Mouse (Mus musculus): ENCODE results near the gene Hdac9.

Gene Hdac9

GRCm38 (mm10) chr12:34200030-34200446, 716.9 kb downstream of the Hdac9 start:
- no peak for DNase-seq

- DNase-seq = no peak
Observed at GRCm38 (mm10) chr12:34195155-34195828, 721.6 kb downstream of the Hdac9 start.

GRCm38 (mm10) chr12:34194116-34194515, 722.8 kb downstream of the Hdac9 start:
- DNase-seq = no peak

- no peak for DNase-seq
Observed at GRCm38 (mm10) chr12:34191246-34191645, 725.6 kb downstream of the Hdac9 start.

- no peak for DNase-seq
Observed at GRCm38 (mm10) chr12:34178931-34179330, 738.0 kb downstream of the Hdac9 start.

- DNase-seq = no peak
Observed at GRCm38 (mm10) chr12:34176790-34177189, 740.1 kb downstream of the Hdac9 start.

- DNase-seq = no peak
Observed at GRCm38 (mm10) chr12:34173036-34173435, 743.9 kb downstream of the Hdac9 start.

GRCm38 (mm10) chr12:34170601-34171000, 746.3 kb downstream of the Hdac9 start:
- DNase-seq = no peak

GRCm38 (mm10) chr12:34165674-34166073, 751.2 kb downstream of the Hdac9 start:
- no peak for DNase-seq

- DNase-seq = no peak
Observed at GRCm38 (mm10) chr12:34156301-34156700, 760.6 kb downstream of the Hdac9 start.

GRCm38 (mm10) chr12:34155740-34156139, 761.2 kb downstream of the Hdac9 start:
- DNase-seq = no peak

GRCm38 (mm10) chr12:34154757-34155156, 762.1 kb downstream of the Hdac9 start:
- DNase-seq = no peak

GRCm38 (mm10) chr12:34151336-34151735, 765.6 kb downstream of the Hdac9 start:
- DNase-seq = no peak

- no peak for DNase-seq
Observed at GRCm38 (mm10) chr12:34142743-34143142, 774.2 kb downstream of the Hdac9 start.

- no peak for DNase-seq
Observed at GRCm38 (mm10) chr12:34113336-34113735, 803.6 kb downstream of the Hdac9 start.

GRCm38 (mm10) chr12:34092953-34093352, 823.9 kb downstream of the Hdac9 start:
- no peak for DNase-seq

- DNase-seq = no peak
Observed at GRCm38 (mm10) chr12:34091851-34092250, 825.0 kb downstream of the Hdac9 start.

- DNase-seq = no peak
Observed at GRCm38 (mm10) chr12:34087292-34087942, 829.5 kb downstream of the Hdac9 start.

- DNase-seq = no peak
Observed at GRCm38 (mm10) chr12:34076981-34077380, 839.9 kb downstream of the Hdac9 start.

GRCm38 (mm10) chr12:34075805-34076509, 840.9 kb downstream of the Hdac9 start:
- no peak for DNase-seq

GRCm38 (mm10) chr12:34052508-34052907, 864.4 kb downstream of the Hdac9 start:
- DNase-seq = no peak

- DNase-seq = no peak
Observed at GRCm38 (mm10) chr12:34052036-34052435, 864.9 kb downstream of the Hdac9 start.

GRCm38 (mm10) chr12:34051112-34051511, 865.8 kb downstream of the Hdac9 start:
- peak; percentile 2 for DNase-seq

GRCm38 (mm10) chr12:34040949-34041348, 875.9 kb downstream of the Hdac9 start:
- DNase-seq = no peak

Data from cerebellum, adult 9-10 months (tissue).